Mouse (Mus musculus): ENCODE results near the gene Tulp4. TPM values are rescaled to one million over a fixed set of nuclear protein-coding genes. Genes with fewer than 3 reads are reported as not detected.

Gene Tulp4
- polyA plus RNA-seq, 1 experiment: 56.4 TPM

DNA sequence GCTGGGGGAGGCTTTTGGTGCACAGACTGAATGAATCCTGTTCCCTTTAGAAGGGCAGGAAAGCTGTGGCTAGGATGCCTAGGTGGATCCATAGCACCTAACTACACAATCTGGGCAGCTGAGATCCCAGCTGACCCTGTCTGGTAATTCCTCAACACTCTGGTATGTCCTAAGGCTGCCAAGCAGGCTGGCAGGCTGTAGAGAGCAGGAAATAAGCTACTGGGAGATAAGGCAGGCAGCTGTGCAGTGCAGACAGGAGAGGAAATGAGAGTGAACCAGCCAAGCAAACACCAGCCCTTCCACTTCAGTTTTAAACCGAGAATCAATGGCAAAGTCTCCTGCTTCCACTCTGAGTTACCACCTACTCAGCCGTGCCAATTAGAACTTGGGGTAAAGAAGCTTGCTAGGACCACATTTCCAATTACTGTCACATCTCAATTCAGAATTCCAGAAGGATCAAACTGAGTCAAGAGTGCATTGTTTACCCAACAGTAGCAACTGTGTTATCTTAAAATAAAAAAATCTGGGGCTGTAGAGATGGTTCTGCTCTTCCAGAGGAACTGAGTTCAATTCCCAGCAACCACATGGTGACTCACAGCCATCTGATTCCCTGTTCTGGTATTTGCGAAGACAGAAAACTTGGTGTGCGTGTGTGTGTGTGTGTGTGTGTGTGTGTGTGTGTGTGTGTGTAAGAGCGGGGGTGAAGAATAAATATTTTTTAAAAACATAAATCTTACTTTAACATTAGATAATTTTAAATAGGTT, 66.9 kb downstream of the Tulp4 start:
- Histone ChIP-seq H3K4me3 (no peak overlapping the region), H3K36me3 (ENCODE audit: control insufficient read depth, insufficient read depth) (peaks cover 15% of the 10 kb centered on the region), H3K27me3 (ENCODE audit: control insufficient read depth, insufficient read depth, insufficient read length) (no peaks in the 10 kb centered on the region), H3K79me2 (ENCODE audit: control insufficient read depth, insufficient read depth) (peaks cover 58% of the 10 kb centered on the region), H3ac (ENCODE audit: control insufficient read depth, insufficient read length) (no peak overlapping the region), H3K4me2 (ENCODE audit: low read depth) (peak overlapping the region; percentile 85)
- TF ChIP-seq USF1 (IDR thresholded peaks at IDR 0.05; ENCODE audit: low read depth) (no peak), TCF12 (IDR thresholded peaks at IDR 0.05; ENCODE audit: insufficient read depth, poor library complexity, severe bottlenecking) (peak; percentile 78), MYOD1 (IDR thresholded peaks at IDR 0.05; ENCODE audit: control insufficient read depth in 1 of 3, insufficient read length in 2 of 3, low read depth in 2 of 3) (peak; percentile 60 to 98 (median 95)), CEBPB (IDR thresholded peaks at IDR 0.05; ENCODE audit: insufficient read depth, poor library complexity, severe bottlenecking) (no peak), SRF (IDR thresholded peaks at IDR 0.05; ENCODE audit: control insufficient read depth, insufficient read length, low read depth) (no peak), TCF3 (IDR thresholded peaks at IDR 0.05; ENCODE audit: insufficient read length, low read depth) (peak; percentile 85), MYOG (IDR thresholded peaks at IDR 0.05; ENCODE audit: control insufficient read depth in 1 of 3, insufficient read depth in 1 of 3, insufficient read length in 2 of 3, low read depth in 2 of 3) (peak; percentile 70 to 96 (median 94)), E2F4 (IDR thresholded peaks at IDR 0.05; ENCODE audit: insufficient read depth) (no peak)

DNA sequence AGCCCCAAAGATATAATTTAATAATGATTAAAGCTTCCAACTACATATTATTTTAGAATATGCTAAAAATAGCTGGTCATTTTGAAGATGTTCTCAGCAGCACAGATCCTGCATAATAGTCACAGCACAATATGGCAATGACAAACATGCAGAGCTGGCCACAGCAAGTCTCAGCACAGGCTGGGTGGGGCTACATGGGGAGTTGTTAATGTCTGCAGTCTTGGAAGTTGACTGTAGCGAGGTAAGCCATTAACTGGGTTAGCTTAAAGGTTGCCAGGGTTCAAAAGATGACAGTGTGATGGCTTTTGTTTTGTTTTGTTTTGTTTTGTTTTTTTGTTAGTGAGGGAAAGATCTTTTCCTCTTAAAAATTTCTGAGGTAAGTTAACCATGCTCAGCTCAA, 68.3 kb downstream of the Tulp4 start:
- H3K4me3 ChIP-seq: no peak overlapping the region
- H3K36me3 ChIP-seq (ENCODE audit: control insufficient read depth, insufficient read depth): peaks cover 15% of the 10 kb centered on the region
- no peak for TF ChIP-seq TCF12 (IDR thresholded peaks at IDR 0.05; ENCODE audit: insufficient read depth, poor library complexity, severe bottlenecking)
- TF ChIP-seq MYOD1 (IDR thresholded peaks at IDR 0.05; ENCODE audit: control insufficient read depth in 1 of 3, insufficient read length in 2 of 3, low read depth in 2 of 3): no peak
- TF ChIP-seq MAX (IDR thresholded peaks at IDR 0.05; ENCODE audit: low read depth): no peak
- no peak for TF ChIP-seq TCF3 (IDR thresholded peaks at IDR 0.05; ENCODE audit: insufficient read length, low read depth)
- TF ChIP-seq POLR2A (IDR thresholded peaks at IDR 0.05; ENCODE audit: insufficient read length, low read depth): no peak
- TF ChIP-seq USF1 (IDR thresholded peaks at IDR 0.05; ENCODE audit: low read depth): no peak
- TF ChIP-seq E2F4 (IDR thresholded peaks at IDR 0.05; ENCODE audit: insufficient read depth): no peak
- no peak for TF ChIP-seq POLR2AphosphoS2 (IDR thresholded peaks at IDR 0.05; ENCODE audit: insufficient read length, low read depth)
- no peak for TF ChIP-seq CEBPB (IDR thresholded peaks at IDR 0.05; ENCODE audit: insufficient read depth, poor library complexity, severe bottlenecking)
- no peak for TF ChIP-seq SRF (IDR thresholded peaks at IDR 0.05; ENCODE audit: control insufficient read depth, insufficient read length, low read depth)
- no peak for TF ChIP-seq REST (IDR thresholded peaks at IDR 0.05; ENCODE audit: insufficient read depth, insufficient read length)
- no peak for TF ChIP-seq MYOG (IDR thresholded peaks at IDR 0.05; ENCODE audit: control insufficient read depth in 1 of 3, insufficient read depth in 1 of 3, insufficient read length in 2 of 3, low read depth in 2 of 3)
- H3K4me2 ChIP-seq (ENCODE audit: low read depth): peak overlapping the region; percentile 33
- no peak overlapping the region for H3ac ChIP-seq (ENCODE audit: control insufficient read depth, insufficient read length)
- peaks cover 46% of the 10 kb centered on the region for H3K79me2 ChIP-seq (ENCODE audit: control insufficient read depth, insufficient read depth)
- H3K27me3 ChIP-seq (ENCODE audit: control insufficient read depth, insufficient read depth, insufficient read length): no peaks in the 10 kb centered on the region

DNA sequence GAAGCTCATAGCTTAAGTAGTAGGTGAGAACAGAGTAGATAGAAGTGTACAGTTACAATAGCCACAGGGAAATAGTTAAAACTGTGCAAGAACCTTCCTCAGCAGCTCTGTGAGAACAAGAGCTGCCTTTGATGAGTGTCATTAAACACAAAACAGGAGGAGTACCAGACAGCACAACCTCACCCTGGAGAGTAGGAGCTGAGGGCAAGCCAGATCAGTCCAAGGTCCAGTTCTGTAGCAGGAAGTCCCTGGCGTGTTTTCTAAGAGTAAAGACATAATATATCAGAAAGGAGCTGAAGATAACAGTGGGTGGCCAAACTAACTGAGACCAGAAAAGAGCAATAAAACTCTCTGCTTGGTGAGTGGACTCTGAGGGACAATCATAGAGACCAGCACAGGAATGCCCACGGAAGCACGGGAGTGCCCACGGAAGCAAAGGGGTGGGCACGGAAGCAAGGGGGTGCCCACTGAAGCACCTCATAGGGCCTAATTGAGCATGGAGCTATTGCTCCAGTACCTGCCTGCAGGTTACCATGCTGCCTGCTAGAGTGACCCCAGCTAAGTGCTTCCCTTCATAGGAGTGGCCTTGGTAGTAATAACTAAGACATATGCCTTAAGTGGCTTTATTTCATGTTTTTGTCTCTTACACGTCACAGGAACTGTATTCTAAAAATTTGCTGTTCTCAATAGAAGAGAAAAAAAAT, 72.5 kb downstream of the Tulp4 start:
- no peak for TF ChIP-seq POLR2AphosphoS2 (IDR thresholded peaks at IDR 0.05; ENCODE audit: insufficient read length, low read depth)
- no peak for TF ChIP-seq CEBPB (IDR thresholded peaks at IDR 0.05; ENCODE audit: insufficient read depth, poor library complexity, severe bottlenecking)
- TF ChIP-seq TCF12 (IDR thresholded peaks at IDR 0.05; ENCODE audit: insufficient read depth, poor library complexity, severe bottlenecking): no peak
- peak overlapping the region; percentile 50 for H3K4me2 ChIP-seq (ENCODE audit: low read depth)
- H3K36me3 ChIP-seq (ENCODE audit: control insufficient read depth, insufficient read depth): peaks cover 21% of the 10 kb centered on the region
- no peak overlapping the region for H3K4me3 ChIP-seq
- H3K79me2 ChIP-seq (ENCODE audit: control insufficient read depth, insufficient read depth): peaks cover 44% of the 10 kb centered on the region
- H3K27me3 ChIP-seq (ENCODE audit: control insufficient read depth, insufficient read depth, insufficient read length): no peaks in the 10 kb centered on the region
- H3ac ChIP-seq (ENCODE audit: control insufficient read depth, insufficient read length): no peak overlapping the region

DNA sequence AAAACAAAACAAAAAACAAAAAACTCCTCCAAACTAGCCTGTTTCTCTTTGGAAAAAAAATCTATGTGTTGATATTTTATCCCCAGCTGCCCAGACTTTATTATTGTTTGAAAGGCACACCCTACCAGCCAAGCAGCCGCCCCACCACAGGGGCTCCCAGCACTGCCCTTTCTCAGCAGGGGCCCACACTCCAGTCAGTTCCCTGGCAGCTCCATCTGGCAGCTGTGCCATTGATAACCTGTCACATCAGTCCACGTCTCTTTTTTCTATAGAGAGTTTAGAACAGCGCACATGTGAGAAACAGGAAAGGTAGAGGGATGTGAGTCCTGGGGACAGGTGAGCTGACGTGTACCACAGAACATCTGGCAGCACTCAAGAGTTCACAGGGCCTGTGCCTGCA, 73.2 kb downstream of the Tulp4 start:
- peak overlapping the region; percentile 48 for H3K4me2 ChIP-seq (ENCODE audit: low read depth)
- H3K27me3 ChIP-seq (ENCODE audit: control insufficient read depth, insufficient read depth, insufficient read length): no peaks in the 10 kb centered on the region
- peaks cover 23% of the 10 kb centered on the region for H3K36me3 ChIP-seq (ENCODE audit: control insufficient read depth, insufficient read depth)
- peak; percentile 4 to 81 (median 71) for TF ChIP-seq MYOD1 (IDR thresholded peaks at IDR 0.05; ENCODE audit: control insufficient read depth in 1 of 3, insufficient read length in 2 of 3, low read depth in 2 of 3)
- TF ChIP-seq MAX (IDR thresholded peaks at IDR 0.05; ENCODE audit: low read depth): no peak
- TF ChIP-seq SRF (IDR thresholded peaks at IDR 0.05; ENCODE audit: control insufficient read depth, insufficient read length, low read depth): no peak
- TF ChIP-seq E2F4 (IDR thresholded peaks at IDR 0.05; ENCODE audit: insufficient read depth): no peak
- TF ChIP-seq TCF3 (IDR thresholded peaks at IDR 0.05; ENCODE audit: insufficient read length, low read depth): no peak
- peak; percentile 49 for TF ChIP-seq TCF12 (IDR thresholded peaks at IDR 0.05; ENCODE audit: insufficient read depth, poor library complexity, severe bottlenecking)
- TF ChIP-seq POLR2AphosphoS2 (IDR thresholded peaks at IDR 0.05; ENCODE audit: insufficient read length, low read depth): no peak
- TF ChIP-seq MYOG (IDR thresholded peaks at IDR 0.05; ENCODE audit: control insufficient read depth in 1 of 3, insufficient read depth in 1 of 3, insufficient read length in 2 of 3, low read depth in 2 of 3): peak in 1 of 3 experiments; percentile 70
- no peak for TF ChIP-seq REST (IDR thresholded peaks at IDR 0.05; ENCODE audit: insufficient read depth, insufficient read length)
- H3K79me2 ChIP-seq (ENCODE audit: control insufficient read depth, insufficient read depth): peaks cover 44% of the 10 kb centered on the region
- H3ac ChIP-seq (ENCODE audit: control insufficient read depth, insufficient read length): no peak overlapping the region
- H3K4me3 ChIP-seq: no peak overlapping the region

All from myocyte (in vitro differentiated cells).